Mouse (Mus musculus) stomach, embryonic 15.5 days (tissue): Measurements from ENCODE around the gene Shank2. TPM values are rescaled to one million over a fixed set of nuclear protein-coding genes. Genes with fewer than 3 reads are reported as not detected.

Experiments used
- ATAC-seq: fragments of 200-750 bp; cut with Nextera tagmentation; 2 replicates; pipeline ENCODE4 v1.8.0; 2017; ENCODE audit warnings: low read depth, moderate number of reproducible peaks, moderate TSS enrichment; ENCODE audit not compliant: insufficient read depth, low FRiP score
- H3K27ac ChIP-seq: fragments of 300-500 bp; sonication (generic); 2 replicates; pipeline ENCODE4 v1.5.1; 2015; ENCODE audit warnings: mild to moderate bottlenecking, inconsistent platforms
- H3K27me3 ChIP-seq: fragments of 300-500 bp; sonication (generic); replicated peaks from 2 replicates; pipeline ENCODE4 v1.6.1; 2015; ENCODE audit warnings: inconsistent platforms
- H3K36me3 ChIP-seq: fragments of 300-500 bp; sonication (generic); 2 replicates; pipeline ENCODE4 v1.6.1; 2015; ENCODE audit warnings: inconsistent platforms
- H3K4me1 ChIP-seq: fragments of 300-500 bp; sonication (generic); 2 replicates; pipeline ENCODE4 v1.6.1; 2015; ENCODE audit warnings: inconsistent platforms
- H3K4me2 ChIP-seq: fragments of 300-500 bp; sonication (generic); 2 replicates; pipeline ENCODE4 v1.6.1; 2015; ENCODE audit warnings: mild to moderate bottlenecking, inconsistent platforms
- H3K4me3 ChIP-seq: fragments of 300-500 bp; sonication (generic); replicated peaks from 2 replicates; pipeline ENCODE4 v1.5.1; 2015; ENCODE audit warnings: inconsistent platforms
- H3K9ac ChIP-seq: fragments of 300-500 bp; sonication (generic); 2 replicates; pipeline ENCODE4 v1.6.1; 2015; ENCODE audit warnings: inconsistent platforms
- H3K9me3 ChIP-seq: fragments of 300-500 bp; sonication (generic); 2 replicates; pipeline ENCODE4 v1.6.1; 2016; ENCODE audit warnings: inconsistent platforms
- WGBS: fragments of 180-500 bp; shearing (Covaris S2); methylation state at CpG from one replicate; pipeline ENCODE4 v1.1.7; 2015; 5-methylcytosine and 5-hydroxymethylcytosine counted together
- polyA plus RNA-seq: library from polyadenylated mRNA; unstranded; fragments of >200 nt; fragmentation: Nextera tagmentation; extraction: Ambion mirVana; gene quantifications from 2 replicates; pipeline ENCODE4 v1.2.1, GENCODE M21; 2015

Shank2 gene
- polyA plus RNA-seq, 1 experiment from 2014 or later, result 2.1 TPM

- Histone ChIP-seq H3K9me3 (no peaks in the 10 kb centered on the region), H3K4me2 (no peak overlapping the region), H3K27me3 (no peaks in the 10 kb centered on the region), H3K27ac (no peak overlapping the region), H3K9ac (no peak overlapping the region), H3K4me1 (no peaks in the 10 kb centered on the region), H3K4me3 (no peak overlapping the region), H3K36me3 (no peaks in the 10 kb centered on the region)
- no peak for ATAC-seq
Measured at GRCm38 (mm10) chr7:143991160-143991559, 10.6 kb upstream of the Shank2 start.

- no peak for ATAC-seq
- WGBS, result 71% methylated on average over 3 of the region's 3 CpGs
- no peak overlapping the region for H3K27ac ChIP-seq
Measured at GRCm38 (mm10) chr7:143999073-143999472, 2.7 kb upstream of the Shank2 start.

GRCm38 (mm10) chr7:144003471-144003870 is 1.7 kb downstream of the Shank2 start:
- Histone ChIP-seq H3K27me3 (no peaks in the 10 kb centered on the region), H3K9me3 (no peaks in the 10 kb centered on the region), H3K27ac (no peak overlapping the region), H3K4me3 (no peak overlapping the region), H3K36me3 (no peaks in the 10 kb centered on the region), H3K4me1 (no peaks in the 10 kb centered on the region), H3K9ac (no peak overlapping the region), H3K4me2 (no peak overlapping the region)
- 71% methylated on average over 3 of the region's 3 CpGs for whole genome bisulfite sequencing
- ATAC-seq, result no peak

More at GRCm38 (mm10) chr7:143999073-143999472, 2.7 kb upstream of the Shank2 start:
- H3K9ac ChIP-seq, result no peak overlapping the region
- no peaks in the 10 kb centered on the region for H3K27me3 ChIP-seq
- no peaks in the 10 kb centered on the region for H3K4me1 ChIP-seq
- no peak overlapping the region for H3K4me3 ChIP-seq
- no peaks in the 10 kb centered on the region for H3K9me3 ChIP-seq
- H3K36me3 ChIP-seq, result no peaks in the 10 kb centered on the region
- no peak overlapping the region for H3K4me2 ChIP-seq

- 68% methylated on average over 4 of the region's 4 CpGs for WGBS
- H3K27ac ChIP-seq, result no peak overlapping the region
- H3K36me3 ChIP-seq, result no peaks in the 10 kb centered on the region
- no peaks in the 10 kb centered on the region for H3K27me3 ChIP-seq
- H3K9me3 ChIP-seq, result no peaks in the 10 kb centered on the region
- no peak overlapping the region for H3K4me2 ChIP-seq
- no peak for ATAC-seq
- no peak overlapping the region for H3K4me3 ChIP-seq
- no peaks in the 10 kb centered on the region for H3K4me1 ChIP-seq
- no peak overlapping the region for H3K9ac ChIP-seq
Measured at GRCm38 (mm10) chr7:144008079-144008478, 6.4 kb downstream of the Shank2 start.

GRCm38 (mm10) chr7:144008985-144009384 is 7.3 kb downstream of the Shank2 start:
- Histone ChIP-seq H3K9ac (no peak overlapping the region), H3K4me2 (no peak overlapping the region), H3K27me3 (no peaks in the 10 kb centered on the region), H3K4me3 (no peak overlapping the region), H3K36me3 (no peaks in the 10 kb centered on the region), H3K4me1 (no peaks in the 10 kb centered on the region), H3K9me3 (no peaks in the 10 kb centered on the region), H3K27ac (no peak overlapping the region)
- peak; percentile 90 for ATAC-seq
- WGBS, result 58% methylated on average over 4 of the region's 4 CpGs

- peak; percentile 52; the same call in 1 of the 2 replicates for ATAC-seq
- H3K4me2 ChIP-seq, result no peak overlapping the region
- no peaks in the 10 kb centered on the region for H3K9me3 ChIP-seq
- H3K4me1 ChIP-seq, result no peaks in the 10 kb centered on the region
- no peaks in the 10 kb centered on the region for H3K36me3 ChIP-seq
- peak overlapping the region; percentile 4; the same call in 1 of the 2 replicates for H3K27ac ChIP-seq
- H3K27me3 ChIP-seq, result no peaks in the 10 kb centered on the region
- H3K9ac ChIP-seq, result no peak overlapping the region
- 73% methylated on average over 2 of the region's 2 CpGs for WGBS
- H3K4me3 ChIP-seq, result no peak overlapping the region
Measured at GRCm38 (mm10) chr7:144014485-144014884, 12.8 kb downstream of the Shank2 start.

- Histone ChIP-seq H3K36me3 (no peaks in the 10 kb centered on the region), H3K9me3 (no peaks in the 10 kb centered on the region), H3K4me3 (no peak overlapping the region), H3K27ac (peak overlapping the region; percentile 61; the same call in 1 of the 2 replicates), H3K4me1 (0 out of 2 replicates have a peak, but pooled peaks cover 2% of the 10 kb centered on the region), H3K4me2 (no peak overlapping the region), H3K9ac (no peak overlapping the region), H3K27me3 (no peaks in the 10 kb centered on the region)
- ATAC-seq, result no peak
- 71% methylated on average over 3 of the region's 3 CpGs for WGBS
Measured at GRCm38 (mm10) chr7:144021801-144022200, 20.1 kb downstream of the Shank2 start.

GRCm38 (mm10) chr7:144022682-144023081 is 21.0 kb downstream of the Shank2 start:
- H3K9me3 ChIP-seq, result no peaks in the 10 kb centered on the region
- no peaks in the 10 kb centered on the region for H3K27me3 ChIP-seq
- WGBS, result 14% methylated on average over 5 of the region's 5 CpGs
- H3K4me3 ChIP-seq, result no peak overlapping the region
- H3K4me1 ChIP-seq, result 0 out of 2 replicates have a peak, but pooled peaks cover 2% of the 10 kb centered on the region
- H3K36me3 ChIP-seq, result no peaks in the 10 kb centered on the region
- no peak overlapping the region for H3K4me2 ChIP-seq
- H3K27ac ChIP-seq, result peak overlapping the region; percentile 61
- no peak overlapping the region for H3K9ac ChIP-seq
- ATAC-seq, result peak; percentile 71; the same call in 1 of the 2 replicates

GRCm38 (mm10) chr7:144023561-144023960 is 21.8 kb downstream of the Shank2 start:
- Histone ChIP-seq H3K27me3 (no peaks in the 10 kb centered on the region), H3K4me3 (no peak overlapping the region), H3K4me2 (no peak overlapping the region), H3K9me3 (no peaks in the 10 kb centered on the region), H3K36me3 (no peaks in the 10 kb centered on the region), H3K9ac (no peak overlapping the region), H3K4me1 (0 out of 2 replicates have a peak, but pooled peaks cover 2% of the 10 kb centered on the region), H3K27ac (no peak overlapping the region; the same call in 1 of the 2 replicates)
- ATAC-seq, result peak; percentile 20; the same call in 1 of the 2 replicates
- WGBS, result 41% methylated on average over 4 of the region's 4 CpGs

GRCm38 (mm10) chr7:144026024-144026752 is 24.5 kb downstream of the Shank2 start:
- H3K4me1 ChIP-seq, result 0 out of 2 replicates have a peak, but pooled peaks cover 2% of the 10 kb centered on the region
- H3K27me3 ChIP-seq, result no peaks in the 10 kb centered on the region
- H3K4me3 ChIP-seq, result no peak overlapping the region
- H3K27ac ChIP-seq, result no peak overlapping the region
- ATAC-seq, result no peak
- H3K9me3 ChIP-seq, result no peaks in the 10 kb centered on the region
- H3K4me2 ChIP-seq, result no peak overlapping the region
- H3K36me3 ChIP-seq, result no peaks in the 10 kb centered on the region
- H3K9ac ChIP-seq, result no peak overlapping the region
- 86% methylated on average over 12 of the region's 12 CpGs for WGBS

- WGBS, result 62% methylated on average over 5 of the region's 5 CpGs
Measured at GRCm38 (mm10) chr7:144029246-144029645, 27.5 kb downstream of the Shank2 start.

GRCm38 (mm10) chr7:144030796-144031195 is 29.1 kb downstream of the Shank2 start:
- no peaks in the 10 kb centered on the region for H3K27me3 ChIP-seq

More at GRCm38 (mm10) chr7:144029246-144029645, 27.5 kb downstream of the Shank2 start:
- Histone ChIP-seq H3K9me3 (no peaks in the 10 kb centered on the region), H3K4me3 (no peak overlapping the region), H3K36me3 (no peaks in the 10 kb centered on the region), H3K27me3 (no peaks in the 10 kb centered on the region), H3K27ac (no peak overlapping the region), H3K4me2 (no peak overlapping the region), H3K9ac (no peak overlapping the region), H3K4me1 (no peaks in the 10 kb centered on the region)
- ATAC-seq, result no peak

More at GRCm38 (mm10) chr7:144030796-144031195, 29.1 kb downstream of the Shank2 start:
- H3K4me2 ChIP-seq, result no peak overlapping the region
- no peak overlapping the region for H3K4me3 ChIP-seq
- WGBS, result 76% methylated on average over 11 of the region's 11 CpGs
- no peaks in the 10 kb centered on the region for H3K36me3 ChIP-seq
- H3K9me3 ChIP-seq, result no peaks in the 10 kb centered on the region
- H3K27ac ChIP-seq, result no peak overlapping the region
- H3K9ac ChIP-seq, result no peak overlapping the region
- ATAC-seq, result no peak
- no peaks in the 10 kb centered on the region for H3K4me1 ChIP-seq
